Mouse (Mus musculus) thymus, postnatal 4 days (tissue): ENCODE measurements around the gene Sctr.

Source experiments
- DNase-seq: peaks from one replicate; pipeline ENCODE4 v3.0.0; 2021

The Sctr gene

DNA sequence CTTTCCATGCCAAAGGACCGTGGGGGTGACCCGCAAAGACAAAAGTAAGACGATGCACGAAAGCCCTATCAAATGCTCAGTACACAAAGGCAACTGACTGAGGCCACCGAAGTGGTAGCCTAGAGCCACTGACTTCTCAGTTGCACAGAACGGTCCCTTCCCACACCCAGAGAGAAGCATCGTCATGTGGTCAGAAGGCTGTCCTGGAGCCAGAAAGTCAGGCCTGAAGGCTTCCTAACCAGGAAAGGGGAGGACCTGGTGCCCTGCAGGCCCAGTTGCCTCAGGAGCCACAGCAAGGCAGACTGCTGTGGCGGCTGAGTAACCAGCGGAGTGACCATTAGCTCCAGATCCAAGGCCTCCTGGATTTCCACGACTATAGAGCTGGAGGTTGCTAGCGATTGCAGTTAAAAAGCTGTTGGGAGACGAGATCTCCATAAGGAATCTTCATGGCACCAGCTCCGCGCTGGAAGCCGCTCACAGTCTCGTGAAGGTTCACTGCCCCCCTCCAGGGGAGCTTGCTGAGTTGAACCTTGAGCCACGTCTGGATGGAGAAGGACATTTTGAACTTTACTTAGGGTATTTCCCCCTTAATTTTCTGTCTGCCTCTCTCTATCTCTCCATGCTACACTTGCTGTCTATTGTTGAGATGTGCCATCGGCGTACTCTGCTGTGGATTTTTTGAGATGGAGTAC is 103.2 kb downstream of the Sctr start:
- no peak for DNase-seq

DNA sequence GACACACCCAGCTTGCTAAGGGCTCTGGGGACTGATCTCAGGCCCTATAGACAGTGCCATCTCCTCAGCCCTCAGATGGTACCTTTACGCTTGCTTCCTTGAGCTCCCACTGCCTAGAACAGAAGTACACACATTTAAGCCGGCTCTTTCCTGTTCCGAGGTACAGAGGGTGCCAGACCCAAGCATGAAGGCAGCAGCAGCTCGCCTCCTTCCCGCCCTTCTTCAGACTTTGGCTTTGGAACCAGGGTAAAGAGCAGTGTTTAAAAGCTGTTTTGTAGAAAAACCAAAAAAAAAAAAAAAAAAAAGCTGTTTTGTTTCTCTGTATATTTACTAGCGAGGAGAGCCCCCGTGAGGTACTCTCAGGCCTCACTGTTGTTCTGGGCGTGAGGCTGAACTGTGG is 105.1 kb downstream of the Sctr start:
- no peak for DNase-seq

DNA sequence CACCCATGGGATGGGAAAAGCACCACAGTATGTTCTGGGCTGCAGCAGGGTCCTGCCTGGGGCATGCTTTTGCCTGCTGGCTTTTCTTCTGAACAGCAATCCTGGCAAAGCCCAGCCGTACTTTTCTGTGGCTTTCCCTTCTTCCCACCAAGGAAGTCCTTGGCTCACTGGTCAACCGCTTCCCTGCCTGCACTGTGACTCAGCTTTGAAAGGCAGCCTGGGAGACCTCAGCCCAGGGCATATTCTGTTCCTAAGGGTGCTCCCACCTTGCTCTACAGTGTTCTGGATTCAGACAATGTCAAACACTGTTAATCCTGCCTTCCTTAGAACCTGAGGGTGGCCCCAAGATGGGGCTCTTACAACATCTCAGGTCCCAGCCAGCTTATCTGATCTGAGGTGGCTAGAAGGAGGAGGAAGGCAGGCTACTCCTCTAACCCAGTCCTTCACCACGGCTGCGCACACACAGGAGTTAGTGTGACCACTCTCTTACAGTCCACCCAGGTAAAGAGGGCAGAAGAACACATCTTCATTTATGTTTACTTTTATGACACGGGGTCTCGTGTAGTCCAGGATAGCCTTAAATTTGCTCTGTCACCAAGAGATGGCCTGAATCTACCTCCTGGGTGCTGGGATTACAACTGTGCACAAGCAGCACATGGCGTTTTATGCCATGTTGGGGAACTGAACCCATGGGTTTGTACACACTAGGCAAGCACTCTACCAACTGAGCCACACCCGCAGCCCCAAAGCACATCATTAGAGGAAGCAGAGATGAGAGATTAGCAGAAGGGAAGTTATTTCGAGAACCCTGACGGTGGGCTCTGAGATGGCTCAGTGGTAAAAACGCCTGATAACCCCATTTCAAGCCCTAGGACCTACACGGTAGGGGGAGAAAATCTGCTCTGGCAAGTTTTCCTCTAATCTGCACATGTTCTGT is 105.8 kb downstream of the Sctr start:
- no peak for DNase-seq
